Mouse (Mus musculus) heart, postnatal 14 days (tissue): ENCODE measurements around the gene Exoc5. TPM values are rescaled to one million over a fixed set of nuclear protein-coding genes. Genes with fewer than 3 reads are reported as not detected.
A peak's percentile ranks its signal among the peaks of the same experiment; 100 is the strongest.

Experiments
- DNase-seq, 2 experiments: peaks; one replicate each; pipeline ENCODE4 v3.0.0; 2021 to 2022
- intact Hi-C: fragments of 180-260 bp; cut with DNase I; formaldehyde crosslinking; loops from one replicate; pipeline ENCODE4 v1.15.1; 2025
- total RNA-seq, 2 experiments: library from RNA; stranded (reverse); gene quantifications; 2 replicates each; pipeline ENCODE4 v1.2.3; 2021

Gene Exoc5
- total RNA-seq, 2 experiments from 2014 or later: 25.0 to 25.4 TPM

DNA sequence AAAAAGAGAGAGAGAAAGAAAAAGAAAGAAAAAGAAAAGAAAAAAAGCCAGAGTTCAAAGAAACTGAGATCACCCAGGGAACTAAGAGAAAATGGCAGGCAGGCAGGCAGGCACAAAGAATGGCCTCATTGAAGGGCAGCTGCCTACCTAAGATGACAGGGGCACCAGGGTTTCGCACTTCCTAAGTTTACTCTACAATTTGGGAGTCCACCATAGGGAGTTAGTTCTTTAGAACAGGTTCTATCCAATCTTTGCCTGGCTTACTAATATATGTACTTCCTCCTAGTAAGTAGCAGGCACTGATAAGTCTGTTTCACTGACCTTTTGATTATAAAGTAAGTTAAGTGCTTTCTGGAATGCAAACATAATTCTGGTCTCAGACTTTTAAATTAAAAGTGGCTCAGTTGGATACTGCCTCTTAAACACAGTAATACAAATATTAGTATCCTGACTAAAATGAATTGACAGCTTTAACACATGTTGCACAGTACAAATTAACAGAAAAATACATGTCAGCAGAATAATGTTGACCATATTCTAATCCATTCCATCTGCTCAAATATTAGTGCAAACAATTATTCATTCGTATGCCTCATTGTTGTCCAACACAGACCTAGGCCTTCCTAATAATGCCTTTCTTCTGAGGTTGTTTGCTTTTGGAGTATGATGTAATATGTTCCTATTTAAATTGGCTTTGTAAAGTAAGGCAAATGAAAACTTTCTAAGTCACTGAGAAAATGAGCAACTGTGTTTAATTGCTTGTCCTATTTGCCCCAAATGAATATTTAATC lies 57.9 kb downstream of the Exoc5 start:
- intact Hi-C loops: no loop called here
- no peak for DNase-seq

DNA sequence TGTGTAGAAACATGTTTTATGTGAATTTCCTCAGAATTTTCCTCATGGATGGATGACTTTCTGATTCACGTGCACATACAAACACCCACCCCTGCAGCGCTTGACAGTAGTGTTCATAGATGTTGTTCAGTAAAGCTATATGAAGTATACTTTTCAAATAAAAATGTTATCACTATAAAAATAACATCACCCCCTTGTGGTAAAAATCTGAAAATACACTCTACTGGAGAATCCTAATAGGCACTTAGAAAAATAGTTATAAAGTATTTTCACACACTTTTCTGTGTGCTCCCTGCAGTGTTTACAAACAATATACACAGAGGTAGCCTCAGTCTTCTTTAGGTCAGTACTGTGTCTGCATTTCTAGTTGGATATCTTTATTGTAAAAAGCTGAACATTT lies 58.5 kb downstream of the Exoc5 start:
- no peak for DNase-seq
- intact Hi-C loops: no loop called here

DNA sequence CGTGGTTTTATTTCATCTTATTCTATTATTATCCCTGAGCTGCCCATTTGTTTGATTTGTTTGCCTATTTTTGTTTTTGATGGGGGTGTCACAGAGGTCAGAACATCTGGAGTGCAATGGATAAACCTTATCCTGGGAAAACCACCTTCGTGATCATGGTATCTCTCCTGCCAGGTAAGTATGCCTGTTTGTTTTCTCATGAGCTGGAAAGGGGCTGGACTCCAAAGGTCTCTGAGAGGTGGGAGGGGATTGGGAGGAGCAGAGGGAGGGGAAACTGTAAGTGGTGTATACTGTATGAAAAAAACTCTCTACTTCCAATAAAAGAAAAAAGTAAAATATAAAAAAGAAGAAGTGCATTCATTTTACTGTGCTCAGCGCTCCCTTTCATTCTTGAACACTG lies 64.8 kb downstream of the Exoc5 start:
- DNase-seq: no peak
- intact Hi-C loops: no loop called here

DNA sequence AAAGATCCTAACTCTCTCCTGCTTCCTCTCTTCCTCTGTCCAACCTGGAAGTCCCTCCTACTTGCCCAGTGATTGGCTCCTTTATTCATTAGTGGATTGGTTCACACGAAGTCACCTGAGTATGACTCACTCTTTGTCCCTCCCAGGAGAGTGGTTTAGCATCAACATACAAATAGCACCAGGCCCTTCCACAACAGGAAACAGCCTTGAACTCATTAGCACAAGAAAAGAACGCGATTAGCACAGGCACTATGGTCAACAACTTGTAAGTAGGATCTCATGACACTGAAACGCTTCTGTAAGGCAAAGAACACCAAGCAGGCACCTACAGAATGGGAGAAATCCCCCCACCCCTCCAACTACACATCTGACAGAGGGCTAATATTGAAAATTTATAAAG lies 67.7 kb downstream of the Exoc5 start:
- DNase-seq: no peak
- intact Hi-C loops: no loop called here

DNA sequence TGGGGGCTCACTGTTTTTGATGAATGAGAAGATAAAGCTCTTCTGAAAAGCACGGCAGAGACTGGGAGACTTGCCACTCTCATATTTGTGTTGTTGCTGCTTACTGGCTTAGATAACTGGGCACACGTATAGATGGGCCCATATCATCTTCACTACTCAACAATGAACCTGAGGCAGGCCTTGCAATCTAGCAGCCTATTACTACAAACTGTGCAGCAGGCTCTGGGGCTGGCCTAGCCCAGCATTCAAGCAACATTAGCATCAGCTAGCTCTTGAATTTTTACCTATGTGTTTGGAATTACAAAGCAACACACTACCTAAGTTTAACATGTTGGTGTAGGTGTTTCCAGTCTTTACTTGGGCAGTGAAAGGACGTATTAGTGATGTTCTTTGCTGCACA lies 72.6 kb downstream of the Exoc5 start:
- intact Hi-C loops: no loop called here

DNA sequence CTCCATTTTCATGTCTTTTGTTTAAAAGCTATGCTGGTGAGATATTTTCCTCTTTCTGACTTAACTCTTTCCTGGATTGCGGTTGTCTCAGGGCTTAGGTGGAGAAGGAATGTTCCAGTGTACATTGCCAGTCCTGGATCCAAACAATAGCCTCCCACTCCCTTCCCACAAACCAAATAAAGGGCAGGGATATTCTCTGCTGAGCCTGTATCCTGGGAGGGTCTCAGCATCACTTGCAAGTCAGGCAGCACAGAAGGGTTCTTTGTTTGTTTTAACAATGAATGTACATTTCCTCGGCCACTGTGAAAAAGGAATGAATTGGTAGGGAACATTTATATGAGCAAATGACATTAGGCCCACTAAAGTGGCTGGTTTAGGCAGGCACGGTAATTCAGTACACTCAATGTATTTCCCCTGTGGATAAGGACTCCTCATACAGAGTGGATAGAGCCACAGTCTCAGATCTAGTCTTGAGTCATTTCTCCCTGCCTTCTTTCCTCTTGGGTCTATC lies 74.3 kb downstream of the Exoc5 start:
- intact Hi-C loops: no loop called here
- DNase-seq: no peak

More for the DNA sequence above, 72.6 kb downstream of the Exoc5 start:
- DNase-seq: no peak

DNA sequence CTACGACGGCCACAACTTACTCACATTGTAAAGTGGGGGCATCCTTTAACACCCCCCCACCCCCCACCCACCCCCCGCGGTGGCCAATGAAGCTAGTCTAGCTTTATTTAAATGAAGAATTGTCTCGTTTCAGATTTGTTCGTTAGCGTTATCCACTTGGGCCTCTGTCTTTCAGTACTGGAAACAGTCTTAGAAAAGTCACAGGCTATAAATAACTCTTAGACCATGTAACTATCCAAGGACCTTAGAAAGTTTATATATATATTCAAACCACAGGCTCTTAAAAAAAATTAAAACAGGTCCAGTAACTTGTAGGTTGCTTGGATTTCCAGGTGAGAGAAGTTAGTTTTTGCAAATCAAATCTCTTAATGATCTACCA lies 75.3 kb downstream of the Exoc5 start:
- intact Hi-C loops: no loop called here
- no peak for DNase-seq

DNA sequence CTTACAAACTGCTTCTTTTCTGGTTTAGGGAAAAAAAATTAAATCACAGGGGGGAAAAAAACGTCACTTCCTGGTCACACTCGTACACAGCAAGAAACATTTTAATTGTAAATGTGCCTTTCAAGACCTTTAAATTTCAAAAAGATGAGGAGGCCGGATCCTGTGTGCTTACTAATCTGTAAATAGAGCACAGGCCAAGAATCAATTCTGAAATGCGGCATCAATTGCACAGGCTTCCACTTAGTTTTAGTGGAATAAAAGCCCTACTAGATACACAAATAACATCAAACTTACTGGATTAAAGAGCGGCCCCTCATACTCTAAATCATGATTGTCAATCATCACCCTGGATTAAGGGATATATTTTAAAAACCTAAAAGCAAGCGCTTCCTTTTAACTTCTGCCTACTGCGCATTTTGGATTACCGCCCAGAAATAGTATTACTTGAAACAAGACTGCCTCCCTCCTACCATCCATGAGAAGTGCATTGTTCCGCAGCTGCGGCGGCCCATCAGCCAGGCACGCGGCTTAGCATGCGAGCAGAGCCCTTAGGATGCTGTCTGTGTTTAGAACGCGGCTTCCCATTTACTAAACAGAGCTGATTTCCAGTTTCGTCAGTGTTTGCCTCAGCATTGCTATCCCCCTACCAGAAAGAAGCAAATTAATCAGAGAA lies 75.8 kb downstream of the Exoc5 start:
- intact Hi-C loops: no loop called here

DNA sequence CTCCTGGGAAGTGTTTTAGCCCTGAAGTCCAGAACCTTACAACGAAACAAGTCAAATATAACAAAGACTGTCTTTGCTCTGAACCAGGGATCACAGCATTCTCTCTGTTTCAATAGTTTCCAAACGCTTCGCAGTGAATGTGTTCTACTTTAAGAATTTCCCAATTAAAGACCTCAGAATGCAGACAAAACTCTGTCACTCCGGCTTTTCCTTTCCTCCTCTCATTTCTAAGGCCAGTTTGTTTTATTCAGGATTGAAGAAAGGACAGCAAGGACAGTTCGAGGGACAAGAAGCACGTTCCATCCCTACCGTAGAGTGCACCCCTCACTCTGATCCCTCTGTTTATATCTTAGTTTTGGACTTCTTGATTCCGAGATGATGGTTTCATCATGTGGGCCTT lies 76.6 kb downstream of the Exoc5 start:
- intact Hi-C loops: loop anchor here (5.0 kb wide), 1 partner anchor 618 kb away; no protein-coding TSS in a partner anchor
- DNase-seq: no peak

More for the DNA sequence above, 75.8 kb downstream of the Exoc5 start:
- peak; percentile 36 to 66 for DNase-seq

DNA sequence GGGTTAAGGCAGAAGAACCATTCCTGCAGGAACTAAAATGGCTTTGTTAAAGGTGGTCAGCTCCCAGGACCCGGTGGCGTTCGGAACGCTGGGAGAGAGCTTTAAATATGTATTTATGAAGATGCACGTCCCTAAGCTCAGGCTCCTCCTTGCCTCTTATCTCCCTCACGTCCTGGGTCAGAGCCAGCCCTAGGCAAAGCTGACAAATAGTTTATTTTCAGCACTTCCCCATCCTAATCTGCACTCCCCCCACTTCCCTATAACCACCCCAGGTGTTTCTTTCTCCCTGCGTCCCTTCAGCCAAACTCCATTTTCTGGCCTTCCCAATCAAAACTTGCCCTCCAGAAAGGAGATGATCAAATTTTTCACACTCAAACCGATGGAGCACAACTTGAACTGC lies 80.2 kb downstream of the Exoc5 start:
- intact Hi-C loops: loop anchor here (2.0 to 5.0 kb wide), 2 partner anchors 461 to 614 kb away; no protein-coding TSS in a partner anchor
- DNase-seq: peak in 1 of 2 experiments; percentile 7

DNA sequence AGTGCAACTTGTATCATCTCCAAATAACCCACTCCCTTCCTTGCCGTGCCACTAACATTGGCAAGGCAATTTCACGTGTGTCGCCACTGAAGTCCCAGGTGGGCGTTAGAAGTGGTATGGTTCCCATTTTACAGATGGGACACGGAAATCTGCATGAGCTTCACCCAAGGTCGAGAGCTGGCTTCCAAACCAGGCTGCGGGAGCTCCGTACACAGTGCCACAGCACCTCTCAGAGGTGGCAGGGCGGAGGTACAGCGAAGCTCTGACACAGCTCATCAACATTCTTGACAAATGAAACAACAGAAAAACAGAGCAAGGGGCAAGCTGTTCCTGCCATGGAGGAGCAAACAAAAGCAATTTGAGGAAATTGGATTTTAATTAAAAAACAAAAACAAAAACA lies 80.8 kb downstream of the Exoc5 start:
- DNase-seq: peak; percentile 11 to 32
- intact Hi-C loops: loop anchor here (2.0 to 5.0 kb wide), 2 partner anchors 461 to 613 kb away; no protein-coding TSS in a partner anchor

DNA sequence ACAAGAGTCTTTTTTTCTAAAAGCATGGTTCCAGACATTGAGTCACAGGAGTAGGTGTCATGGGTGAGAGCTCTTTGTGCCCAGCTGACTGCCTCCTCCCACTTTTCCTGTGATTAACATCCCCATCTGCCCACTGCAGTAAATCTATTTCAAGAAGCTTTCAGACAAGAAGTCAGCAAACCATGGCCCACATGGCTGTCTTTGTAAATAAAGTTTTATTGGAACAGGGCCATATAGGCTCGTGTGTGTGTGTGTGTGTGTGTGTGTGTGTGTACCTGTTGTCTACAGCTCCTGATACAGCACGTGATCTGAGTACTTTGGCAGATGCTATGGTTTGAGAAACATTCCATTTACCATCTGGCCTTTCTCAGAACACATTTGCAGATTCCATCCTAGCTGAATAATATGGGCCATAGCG lies 87.5 kb downstream of the Exoc5 start:
- DNase-seq: no peak
- intact Hi-C loops: no loop called here

DNA sequence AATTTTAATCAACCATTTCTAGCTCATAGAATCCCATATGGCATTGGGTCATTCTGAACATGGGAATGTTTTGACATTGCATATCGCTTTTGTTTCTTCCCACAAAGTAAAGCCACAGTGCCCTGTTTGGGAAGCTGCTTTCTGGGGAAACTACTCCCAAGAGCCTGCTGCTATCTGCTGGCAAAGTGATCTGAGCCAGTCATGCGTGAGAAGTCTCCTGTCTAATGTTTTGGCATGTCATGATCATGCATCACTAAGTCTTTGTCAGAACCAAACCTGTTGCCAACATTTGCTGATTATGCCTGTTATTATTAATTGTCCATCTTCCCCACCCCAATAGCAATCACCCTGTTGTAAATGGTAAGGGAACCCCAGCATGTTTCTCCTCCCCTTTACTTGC lies 94.9 kb downstream of the Exoc5 start:
- intact Hi-C loops: no loop called here
- DNase-seq: no peak

DNA sequence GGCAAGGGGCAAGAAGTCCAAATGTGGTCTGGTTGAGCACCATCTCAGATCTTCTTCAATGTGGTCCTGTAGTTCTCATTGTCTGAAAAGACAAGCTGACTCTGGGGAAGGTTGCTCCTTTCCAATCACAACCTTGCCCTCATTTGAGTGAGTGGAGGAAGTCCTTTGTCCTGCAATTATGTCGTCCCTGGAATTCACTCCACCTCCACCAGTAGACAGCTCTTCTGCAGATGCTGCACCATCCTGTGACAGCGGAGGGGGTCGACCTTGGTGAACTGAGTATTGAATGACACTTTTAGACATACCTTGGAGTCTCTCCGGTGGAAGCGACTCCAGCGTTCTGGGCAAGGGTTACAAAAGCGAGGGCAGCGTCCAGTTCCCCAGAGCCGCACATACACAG lies 97.8 kb downstream of the Exoc5 start:
- no peak for DNase-seq
- intact Hi-C loops: no loop called here

Other genes with a start within 250 kb of the Exoc5 start
- gene Ap5m1, start 556 bp downstream of the Exoc5 start, total RNA-seq: 10 to 100 TPM; 12.3 to 13.2 TPM
- 10 to 100 TPM; 20.4 to 24.7 TPM for gene Naa30, start 105.6 kb upstream of the Exoc5 start, total RNA-seq
- gene ccdc198, start 178.8 kb upstream of the Exoc5 start, total RNA-seq: not detected